Mouse (Mus musculus) ES-Bruce4 (cell line): Measurements from ENCODE around the gene Krtap12-1. TPM values are rescaled to one million over a fixed set of nuclear protein-coding genes. Genes with fewer than 3 reads are reported as not detected.
"Not testable (repeated sequence)": the region's sequence is repeated elsewhere in the genome, so short reads cannot be mapped to it uniquely, and the experiment has no call there.

Source experiments
- H3K27ac ChIP-seq: 2 replicates; pipeline ENCODE4 v1.5.1; 2012; ENCODE audit warnings: low read length, inconsistent platforms; ENCODE audit not compliant: insufficient read depth
- H3K27me3 ChIP-seq: 2 replicates; pipeline ENCODE4 v1.6.1; 2012; ENCODE audit warnings: mild to moderate bottlenecking, low read length, inconsistent platforms; ENCODE audit not compliant: control insufficient read depth, poor library complexity, insufficient read depth, severe bottlenecking
- H3K36me3 ChIP-seq: 2 replicates; pipeline ENCODE4 v1.6.1; 2012; ENCODE audit warnings: inconsistent platforms, mild to moderate bottlenecking, low read length, moderate library complexity; ENCODE audit not compliant: control insufficient read depth, poor library complexity, insufficient read depth, severe bottlenecking
- H3K4me1 ChIP-seq: one replicate; pipeline ENCODE4 v1.8.1; 2011; ENCODE audit warnings: low read length; ENCODE audit not compliant: control insufficient read depth, insufficient read depth
- H3K4me3 ChIP-seq: 2 replicates; pipeline ENCODE4 v1.5.1; 2011; ENCODE audit warnings: low read depth, mild to moderate bottlenecking, low read length
- H3K9ac ChIP-seq: 2 replicates; pipeline ENCODE4 v1.6.1; 2012; ENCODE audit warnings: low read depth, mild to moderate bottlenecking, inconsistent platforms; ENCODE audit not compliant: poor library complexity, severe bottlenecking
- H3K9me3 ChIP-seq: replicated peaks from 2 replicates; pipeline ENCODE4 v1.6.1; 2012; ENCODE audit warnings: mild to moderate bottlenecking, low read length, inconsistent platforms; ENCODE audit not compliant: control insufficient read depth, poor library complexity, insufficient read depth, severe bottlenecking
- CTCF ChIP-seq: IDR thresholded peaks from one replicate; pipeline ENCODE4 v1.8.1; 2011; ENCODE audit warnings: low read depth, low read length
- EP300 ChIP-seq: IDR thresholded peaks from 2 replicates; pipeline ENCODE4 v1.6.1; 2011; ENCODE audit warnings: low read depth, low read length; ENCODE audit not compliant: insufficient read depth
- POLR2A ChIP-seq: IDR thresholded peaks from one replicate; pipeline ENCODE4 v1.8.1; 2011; ENCODE audit warnings: low read length; ENCODE audit not compliant: insufficient read depth
- polyA plus RNA-seq: library from polyadenylated mRNA; stranded (reverse); fragments of >200 nt; gene quantifications from 2 replicates; pipeline ENCODE4 v1.2.4, GENCODE M21; 2011; ENCODE audit warnings: low read depth; ENCODE audit not compliant: missing spikeins, insufficient read depth, insufficient read length

The Krtap12-1 gene
- polyA plus RNA-seq, 1 experiment, result not detected

DNA sequence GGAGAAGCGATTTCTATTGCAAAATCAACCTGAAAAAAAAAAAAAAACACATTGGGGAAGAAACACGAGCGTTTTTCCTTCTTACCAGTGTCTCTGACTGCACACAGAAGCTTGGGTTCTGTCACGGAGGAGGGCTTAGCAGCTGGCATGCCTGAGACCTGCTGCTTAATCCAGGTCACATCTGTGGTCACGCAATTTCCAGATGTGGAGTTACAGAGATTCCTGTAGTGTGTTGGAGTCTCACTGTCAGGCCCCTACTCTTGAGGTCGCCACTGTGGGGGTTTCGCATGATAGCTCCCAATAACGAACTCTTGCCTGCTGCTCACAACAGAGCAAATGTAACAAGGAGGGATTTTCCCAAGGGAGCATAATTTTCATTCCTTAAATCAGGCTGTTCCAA is 36.2 kb upstream of the Krtap12-1 start:
- TF ChIP-seq CTCF (no peak), EP300 (no peak), POLR2A (no peak)
- Histone ChIP-seq H3K9ac (no peak overlapping the region), H3K27ac (no peak overlapping the region), H3K9me3 (no peaks in the 10 kb centered on the region), H3K27me3 (no peaks in the 10 kb centered on the region), H3K36me3 (no peaks in the 10 kb centered on the region), H3K4me3 (no peak overlapping the region), H3K4me1 (peaks cover 3% of the 10 kb centered on the region)

DNA sequence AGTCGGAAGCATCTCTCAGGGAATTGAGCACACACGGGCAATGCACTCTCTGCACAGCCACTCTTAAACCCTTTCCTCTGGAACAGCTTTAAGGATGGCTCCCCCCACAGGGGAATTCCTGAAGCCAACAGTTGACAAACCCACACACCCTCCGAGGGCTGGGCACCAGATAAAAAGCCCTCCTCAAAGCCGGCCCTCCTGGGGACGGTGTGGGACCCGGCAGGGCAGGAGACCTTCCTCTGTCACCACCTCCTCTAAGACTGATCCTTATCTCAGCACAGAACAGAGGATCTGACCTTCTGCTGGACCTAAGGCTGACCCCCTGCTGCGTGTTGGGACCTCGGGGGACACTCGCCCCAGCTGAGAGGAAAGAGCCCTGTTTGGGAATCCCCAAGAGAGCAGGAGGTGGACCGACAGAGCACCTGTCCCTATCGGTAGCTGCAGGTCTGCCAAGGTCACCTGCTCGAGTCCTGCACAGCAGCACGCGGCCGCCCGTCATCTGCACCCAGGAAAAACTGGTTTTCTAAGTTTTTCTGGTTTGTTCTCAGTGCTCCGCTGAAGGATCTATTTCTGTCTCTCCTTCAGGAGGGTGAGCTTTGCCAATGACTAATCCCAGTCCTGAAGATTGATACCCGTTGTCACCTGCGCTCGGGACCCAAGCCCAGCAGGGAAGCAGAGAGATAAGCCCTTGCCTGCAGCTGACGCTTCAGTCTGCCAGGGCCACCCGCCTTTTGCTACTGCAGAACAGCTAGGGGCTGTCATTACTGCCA is 34.3 kb upstream of the Krtap12-1 start, which contains the start of gene Tspear:
Tspear (plus strand) TSS at position 675 of the 770 bp plus-strand sequence.
- Histone ChIP-seq H3K36me3 (no peaks in the 10 kb centered on the region), H3K27me3 (no peaks in the 10 kb centered on the region), H3K9me3 (no peaks in the 10 kb centered on the region), H3K9ac (no peak within 1 kb of the TSS), H3K4me1 (peaks cover 3% of the 10 kb centered on the region), H3K27ac (no peak within 1 kb of the TSS), H3K4me3 (no peak within 1 kb of the TSS)
- TF ChIP-seq EP300 (no peak), POLR2A (no peak), CTCF (no peak)

DNA sequence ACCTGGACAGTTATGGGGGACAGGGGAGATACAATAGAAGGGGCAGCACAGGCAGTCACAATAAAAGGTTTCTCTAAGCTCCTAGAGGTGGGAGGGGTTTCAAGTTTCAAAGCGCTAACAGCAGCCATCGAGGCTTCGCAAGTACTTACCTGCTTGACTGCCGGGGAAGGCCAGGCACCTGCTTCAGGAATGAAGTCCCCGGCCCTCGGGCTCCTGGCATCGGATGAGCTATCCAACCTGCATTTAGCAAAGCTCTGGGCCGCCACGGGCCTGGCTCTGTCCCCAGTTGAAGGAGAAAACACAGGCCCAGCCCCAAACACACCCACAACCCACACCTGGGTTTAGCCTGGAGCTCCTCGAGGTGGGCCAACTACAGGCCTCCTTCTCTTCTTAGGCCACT is 33.4 kb upstream of the Krtap12-1 start:
- no peaks in the 10 kb centered on the region for H3K36me3 ChIP-seq
- no peaks in the 10 kb centered on the region for H3K27me3 ChIP-seq
- H3K9me3 ChIP-seq, result no peaks in the 10 kb centered on the region
- H3K9ac ChIP-seq, result no peak overlapping the region
- no peak overlapping the region for H3K27ac ChIP-seq
- H3K4me3 ChIP-seq, result no peak overlapping the region
- H3K4me1 ChIP-seq, result peaks cover 3% of the 10 kb centered on the region
- no peak for TF ChIP-seq POLR2A
- TF ChIP-seq CTCF, result no peak
- no peak for TF ChIP-seq EP300

DNA sequence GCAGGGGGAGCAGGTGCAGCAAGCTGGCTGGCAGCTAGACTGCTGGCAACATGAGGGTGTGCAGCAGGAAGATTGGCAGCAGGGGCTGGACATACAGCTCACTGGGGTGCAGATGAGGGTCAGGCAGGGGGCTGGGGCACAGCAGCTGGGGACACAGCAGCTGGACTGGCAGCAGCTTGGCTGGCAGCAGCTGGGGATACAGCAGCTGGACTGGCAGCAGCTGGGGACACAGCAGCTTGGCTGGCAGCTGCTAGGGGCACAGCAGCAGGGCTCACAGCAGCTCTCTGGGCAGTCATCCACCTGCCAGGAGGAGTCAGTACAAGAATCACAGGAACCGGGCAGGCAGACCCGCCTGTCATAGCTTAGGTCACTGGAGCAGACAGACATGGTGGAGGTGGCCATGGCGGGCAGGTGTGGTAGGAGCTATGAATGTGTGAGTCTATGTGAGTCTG is 30.0 kb upstream of the Krtap12-1 start, which contains the start of gene Gm19402:
Gm19402 (minus strand) TSS at position 402 of the 452 bp plus-strand sequence.
- H3K27ac ChIP-seq, H3K9ac ChIP-seq, H3K9me3 ChIP-seq, H3K4me1 ChIP-seq, H3K27me3 ChIP-seq, H3K36me3 ChIP-seq, H3K4me3 ChIP-seq: not testable (repeated sequence)

DNA sequence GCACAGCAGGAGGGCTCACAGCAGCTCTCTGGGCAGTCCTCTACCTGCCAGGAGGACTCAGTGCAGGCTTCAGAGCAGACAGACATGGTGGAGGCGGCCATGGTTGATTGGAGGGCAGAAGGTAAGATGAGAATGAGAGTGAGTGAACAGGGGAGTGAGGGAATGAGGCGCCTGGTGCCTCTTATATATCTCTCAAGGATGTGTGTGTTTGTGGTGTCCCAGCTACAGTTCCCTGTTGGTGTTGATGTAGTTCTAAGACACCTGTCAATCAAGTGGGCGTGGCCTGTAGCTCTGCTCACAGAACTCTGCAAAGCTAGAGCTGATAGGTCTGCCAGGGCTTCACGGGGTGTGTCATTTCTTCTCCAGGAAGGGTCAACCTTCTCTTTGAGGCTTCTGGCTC is 23.3 kb upstream of the Krtap12-1 start, which contains the start of gene Gm9508:
Gm9508 (minus strand) TSS at position 101 of the 400 bp plus-strand sequence.
- H3K9me3 ChIP-seq, result no peaks in the 10 kb centered on the region
- no peak within 1 kb of the TSS for H3K4me3 ChIP-seq
- no peak within 1 kb of the TSS for H3K9ac ChIP-seq
- H3K4me1 ChIP-seq, result no peaks in the 10 kb centered on the region
- H3K27ac ChIP-seq, result no peak within 1 kb of the TSS
- no peaks in the 10 kb centered on the region for H3K36me3 ChIP-seq
- H3K27me3 ChIP-seq, result no peaks in the 10 kb centered on the region
- TF ChIP-seq EP300 (no peak), POLR2A (no peak), CTCF (no peak)

DNA sequence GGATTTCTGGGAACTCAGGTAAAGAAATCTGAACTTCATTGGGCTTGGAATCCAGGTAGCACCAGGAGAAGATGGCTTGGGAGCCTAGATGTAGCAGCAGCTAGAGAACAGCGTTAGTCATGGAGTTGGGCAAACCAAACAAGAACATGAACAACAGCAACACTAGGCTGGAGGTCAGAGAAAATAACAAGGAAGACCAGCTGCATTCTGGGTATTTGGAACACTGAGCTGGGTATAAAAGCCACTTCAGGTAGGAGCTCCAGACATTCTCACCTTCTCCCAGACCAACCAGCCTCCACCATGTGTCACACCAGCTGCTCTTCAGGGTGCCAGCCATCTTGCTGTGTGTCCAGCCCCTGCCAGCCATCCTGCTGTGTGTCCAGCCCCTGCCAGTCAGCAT is 14.1 kb upstream of the Krtap12-1 start, which contains the start of gene Gm10272:
Gm10272 (plus strand) TSS at position 301 of the 400 bp plus-strand sequence.
- TF ChIP-seq CTCF, result no peak
- TF ChIP-seq EP300, result no peak
- no peak for TF ChIP-seq POLR2A
- Histone ChIP-seq H3K9me3 (no peaks in the 10 kb centered on the region), H3K9ac (no peak within 1 kb of the TSS)

More for the DNA sequence above, 14.1 kb upstream of the Krtap12-1 start, which contains the start of gene Gm10272:
- no peaks in the 10 kb centered on the region for H3K27me3 ChIP-seq
- no peaks in the 10 kb centered on the region for H3K36me3 ChIP-seq
- H3K27ac ChIP-seq, result no peak within 1 kb of the TSS
- no peaks in the 10 kb centered on the region for H3K4me1 ChIP-seq
- H3K4me3 ChIP-seq, result no peak within 1 kb of the TSS
